Mouse (Mus musculus): ENCODE results near the gene Mrps18c. TPM values are rescaled to one million over a fixed set of nuclear protein-coding genes. Genes with fewer than 3 reads are reported as not detected.

Mrps18c gene
- polyA plus RNA-seq (2015; fragmentation: Nextera tagmentation; extraction: Ambion mirVana) = 164 and 177 TPM in 2 replicates

DNA sequence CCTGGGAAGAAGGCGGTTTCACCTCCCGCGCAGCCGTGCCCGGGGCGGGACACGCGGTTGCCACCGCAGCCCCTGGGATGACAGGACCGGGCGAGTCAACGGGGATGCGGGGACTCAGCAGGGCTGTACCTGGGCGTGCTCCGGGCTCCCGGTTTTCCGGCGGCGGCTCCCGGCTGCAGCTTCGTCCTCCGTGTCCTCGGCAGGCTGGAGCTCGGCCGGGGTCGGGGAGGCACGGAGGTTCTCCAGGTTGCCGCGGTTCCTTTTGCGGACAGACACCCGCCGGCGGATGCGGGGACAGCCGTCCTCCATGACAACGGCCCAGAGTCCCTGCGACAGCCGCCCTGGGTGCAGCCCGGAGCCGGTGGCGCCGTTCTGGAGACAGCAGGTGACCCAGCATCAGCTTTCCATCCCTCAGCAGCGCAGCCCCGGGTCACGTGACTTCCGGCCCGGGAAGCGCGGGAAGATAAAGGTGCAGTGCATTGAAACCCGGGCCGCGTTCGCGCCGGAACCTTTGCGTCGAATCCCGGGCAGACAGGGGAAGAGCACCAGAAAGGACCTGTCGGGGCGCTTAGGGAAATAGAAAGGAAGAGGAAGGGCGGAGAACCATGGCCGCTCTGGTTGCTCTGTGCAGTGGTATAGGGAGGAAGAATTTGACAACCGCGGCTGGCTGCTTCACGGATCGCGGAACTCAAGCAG is at the start of gene Mrps18c, which contains the start of gene Helq:
Gene Mrps18c (plus strand): TSS at position 463 of the 696 bp plus-strand sequence.
Gene Helq (minus strand): TSS at position 434 of the 696 bp plus-strand sequence.
- under 1% methylated on average over 64 of the region's 67 CpGs for WGBS
- Histone ChIP-seq H3K4me2 (peak within 1 kb of the TSS; percentile 91), H3K4me1 (peaks cover 10% of the 10 kb centered on the region), H3K27me3 (no peaks in the 10 kb centered on the region), H3K36me3 (peaks cover 52% of the 10 kb centered on the region), H3K9ac (peak within 1 kb of the TSS; percentile 75), H3K4me3 (replicated peaks) (peak within 1 kb of the TSS; percentile 88), H3K27ac (no peak within 1 kb of the TSS), H3K9me3 (replicated peaks) (no peaks in the 10 kb centered on the region)
- peak; percentile 97 for ATAC-seq (replicated peaks; ENCODE audit: low FRiP score)

DNA sequence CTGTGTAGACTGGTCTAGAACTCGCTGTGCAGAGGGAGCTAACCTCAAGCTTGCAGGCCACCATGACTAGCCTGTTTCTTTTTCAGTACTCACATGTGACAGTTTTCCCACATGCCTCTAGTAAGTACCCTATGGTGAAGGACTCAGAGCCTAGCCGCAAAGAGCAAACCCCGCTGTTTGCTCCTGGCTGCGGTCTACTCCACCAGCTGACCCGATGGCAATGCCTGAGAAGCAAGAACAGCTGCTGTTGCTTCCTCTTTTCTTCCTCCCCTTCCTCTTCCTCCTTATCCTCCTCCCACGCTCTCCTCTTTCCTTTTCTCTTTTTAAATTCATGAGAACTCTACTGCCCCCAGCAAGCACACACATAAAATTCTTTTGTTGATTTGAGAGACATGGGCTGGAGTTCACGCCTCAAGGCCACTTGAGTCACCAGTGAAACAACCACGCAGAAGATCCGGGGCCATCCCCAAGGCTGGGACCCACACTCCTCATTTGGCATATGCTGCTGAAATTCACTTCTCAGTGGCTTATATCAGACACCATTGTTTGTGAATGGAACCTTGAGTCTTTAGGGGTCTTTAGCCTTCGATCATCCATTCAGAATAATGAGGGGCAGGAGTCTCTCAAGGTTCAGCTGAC is 47.7 kb upstream of the Mrps18c start:
- Histone ChIP-seq H3K4me1 (no peaks in the 10 kb centered on the region), H3K9ac (no peak overlapping the region), H3K27ac (no peak overlapping the region), H3K36me3 (no peaks in the 10 kb centered on the region), H3K4me2 (no peak overlapping the region), H3K4me3 (replicated peaks) (no peak overlapping the region), H3K27me3 (no peaks in the 10 kb centered on the region), H3K9me3 (replicated peaks) (no peaks in the 10 kb centered on the region)
- WGBS = 75% methylated on average over 10 of the region's 10 CpGs
- no peak for ATAC-seq (replicated peaks; ENCODE audit: low FRiP score)

DNA sequence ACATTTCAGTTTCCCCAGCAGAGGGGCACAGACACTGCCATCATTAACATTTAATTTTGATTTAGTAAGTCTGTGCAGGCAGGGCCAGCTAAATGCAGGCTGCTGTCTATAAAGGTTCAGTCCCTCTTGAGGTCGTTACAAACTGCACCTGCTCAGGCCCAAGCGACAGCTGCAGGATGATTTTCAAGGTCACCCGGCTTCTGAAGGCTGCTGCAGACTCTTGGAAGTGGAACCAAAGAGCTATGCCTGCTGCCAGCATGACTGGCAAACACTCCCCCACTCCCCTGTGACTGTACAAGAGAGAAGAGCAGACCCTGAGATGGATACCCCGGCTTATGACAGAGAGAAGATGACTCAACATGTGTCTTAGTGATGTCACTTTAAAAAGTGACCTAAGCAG is 46.8 kb upstream of the Mrps18c start:
- Histone ChIP-seq H3K36me3 (no peaks in the 10 kb centered on the region), H3K4me3 (replicated peaks) (no peak overlapping the region), H3K4me1 (no peaks in the 10 kb centered on the region), H3K27me3 (no peaks in the 10 kb centered on the region), H3K27ac (no peak overlapping the region), H3K9ac (no peak overlapping the region), H3K9me3 (replicated peaks) (no peaks in the 10 kb centered on the region), H3K4me2 (no peak overlapping the region)
- ATAC-seq (replicated peaks; ENCODE audit: low FRiP score) = no peak
- WGBS = 47% methylated on average over 4 of the region's 4 CpGs

DNA sequence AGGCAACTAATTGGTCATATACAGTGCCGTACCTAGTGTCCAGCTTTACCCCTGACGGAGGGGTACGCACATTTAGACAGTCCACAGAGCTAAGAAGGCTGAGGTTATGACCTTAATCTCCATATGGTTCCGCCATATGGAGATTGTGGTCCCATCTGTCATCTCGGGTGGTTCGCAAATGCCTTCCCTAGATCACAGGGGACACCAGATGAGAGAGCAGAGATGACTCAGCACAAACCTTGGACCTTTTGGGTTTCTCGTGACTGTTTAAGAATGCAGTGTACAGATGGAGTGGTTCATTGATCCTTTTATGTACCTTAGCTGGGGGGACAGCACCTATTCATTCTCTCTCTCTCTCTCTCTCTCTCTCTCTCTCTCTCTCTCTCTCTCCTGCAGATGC is 45.0 kb upstream of the Mrps18c start:
- no peaks in the 10 kb centered on the region for H3K36me3 ChIP-seq

DNA sequence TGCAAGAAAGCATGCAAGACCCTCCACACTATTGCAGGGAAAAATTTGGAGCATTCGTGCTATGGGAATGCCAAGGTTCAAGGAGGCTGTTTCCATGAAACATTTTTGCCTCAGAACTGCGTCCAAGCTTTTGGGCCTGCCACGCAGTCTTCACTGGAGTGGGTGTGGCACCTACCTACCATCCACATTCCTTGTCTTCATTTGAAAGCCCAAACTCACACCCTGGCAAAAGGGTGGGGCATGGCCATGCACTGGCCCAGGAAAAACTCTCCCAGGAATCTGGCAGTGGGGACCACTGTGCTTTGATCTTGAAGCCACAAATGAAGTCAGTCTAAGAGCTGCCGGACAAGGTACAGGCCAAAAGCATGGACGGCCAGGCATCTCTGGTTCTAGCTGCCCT is 40.3 kb upstream of the Mrps18c start:
- H3K9ac ChIP-seq = no peak overlapping the region
- H3K27me3 ChIP-seq = no peaks in the 10 kb centered on the region
- H3K36me3 ChIP-seq = peaks cover 15% of the 10 kb centered on the region
- H3K4me2 ChIP-seq = no peak overlapping the region
- 93% methylated on average over 5 of the region's 5 CpGs for WGBS
- H3K4me1 ChIP-seq = no peaks in the 10 kb centered on the region
- H3K4me3 ChIP-seq (replicated peaks) = no peak overlapping the region
- no peaks in the 10 kb centered on the region for H3K9me3 ChIP-seq (replicated peaks)
- H3K27ac ChIP-seq = no peak overlapping the region
- no peak for ATAC-seq (replicated peaks; ENCODE audit: low FRiP score)

More for the DNA sequence above, 45.0 kb upstream of the Mrps18c start:
- 66% methylated on average over 7 of the region's 7 CpGs for WGBS
- Histone ChIP-seq H3K9ac (no peak overlapping the region), H3K27ac (no peak overlapping the region), H3K27me3 (no peaks in the 10 kb centered on the region), H3K4me2 (no peak overlapping the region), H3K4me3 (replicated peaks) (no peak overlapping the region), H3K9me3 (replicated peaks) (no peaks in the 10 kb centered on the region), H3K4me1 (no peaks in the 10 kb centered on the region)
- ATAC-seq (replicated peaks; ENCODE audit: low FRiP score) = no peak

DNA sequence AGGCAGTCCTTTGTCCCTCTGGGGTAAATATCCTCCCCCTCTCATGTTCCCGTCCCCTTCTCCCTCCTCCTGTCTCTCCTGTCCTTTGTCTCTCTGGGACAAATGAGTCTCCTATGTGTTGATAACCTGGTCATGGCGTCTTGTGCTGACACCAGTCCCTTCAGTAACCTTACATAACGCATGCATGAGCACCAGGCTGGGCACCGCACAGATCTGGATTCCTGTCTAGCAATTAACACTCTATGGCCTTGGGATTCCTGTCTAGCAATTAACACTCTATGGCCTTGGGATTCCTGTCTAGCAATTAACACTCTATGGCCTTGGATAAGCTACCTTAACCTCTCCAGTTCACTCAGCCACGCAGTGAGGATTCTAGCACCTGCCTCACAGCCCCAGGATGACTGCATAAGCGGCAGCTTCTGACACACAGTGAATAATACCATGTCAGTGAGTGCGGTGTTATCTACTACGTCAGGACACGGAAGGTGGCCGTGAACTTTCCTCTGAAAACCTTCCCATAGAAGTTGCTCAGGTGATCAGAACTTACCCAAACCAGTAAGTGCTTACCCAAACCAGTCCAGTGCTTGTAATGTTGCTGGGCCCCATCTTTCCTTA is 38.3 kb upstream of the Mrps18c start:
- no peak overlapping the region for H3K4me3 ChIP-seq (replicated peaks)
- H3K4me2 ChIP-seq = no peak overlapping the region
- no peak overlapping the region for H3K9ac ChIP-seq
- H3K9me3 ChIP-seq (replicated peaks) = no peaks in the 10 kb centered on the region
- no peaks in the 10 kb centered on the region for H3K4me1 ChIP-seq
- H3K36me3 ChIP-seq = peaks cover 35% of the 10 kb centered on the region
- ATAC-seq (replicated peaks; ENCODE audit: low FRiP score) = no peak
- 78% methylated on average over 10 of the region's 10 CpGs for WGBS
- no peak overlapping the region for H3K27ac ChIP-seq
- no peaks in the 10 kb centered on the region for H3K27me3 ChIP-seq

DNA sequence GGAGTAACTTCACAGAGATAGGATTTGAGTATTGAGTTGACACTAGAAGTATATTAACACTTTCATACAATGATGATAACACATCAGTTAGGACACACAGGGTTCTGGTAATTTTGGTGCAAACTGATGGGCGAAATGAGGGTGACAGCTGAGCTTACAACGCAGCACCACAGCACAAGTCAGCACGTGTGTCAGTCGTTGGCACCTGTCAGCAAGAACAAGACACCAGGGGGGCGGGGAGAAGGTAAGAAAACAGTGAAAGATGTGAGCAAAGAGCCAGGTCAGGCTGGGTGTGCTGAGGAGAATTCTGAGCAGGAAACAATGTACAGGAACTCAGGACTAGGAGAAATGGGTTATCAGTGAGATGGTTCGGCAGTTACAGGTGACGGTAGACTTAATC is 36.7 kb upstream of the Mrps18c start:
- 88% methylated on average over 7 of the region's 7 CpGs for WGBS

DNA sequence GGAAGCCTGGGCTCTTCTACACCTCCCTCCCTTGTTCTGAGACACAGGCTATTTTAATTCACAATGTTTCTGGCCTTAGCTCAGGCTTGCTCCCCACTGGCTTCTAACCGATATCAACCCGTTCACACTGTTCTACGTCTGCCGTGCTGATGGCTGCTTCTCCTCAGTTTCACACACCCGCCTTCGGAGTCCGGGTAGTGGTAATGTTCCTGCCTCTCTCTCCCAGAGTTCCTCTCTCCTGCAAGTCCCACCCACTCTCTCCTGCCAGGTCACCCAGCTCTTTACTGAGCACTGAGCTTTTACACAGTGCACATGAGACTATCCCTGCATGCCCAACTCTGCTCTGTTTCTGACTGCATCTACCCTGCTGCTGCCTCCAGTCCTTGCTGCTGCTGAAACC is 32.4 kb upstream of the Mrps18c start:
- Histone ChIP-seq H3K9me3 (replicated peaks) (no peaks in the 10 kb centered on the region), H3K4me3 (replicated peaks) (no peak overlapping the region), H3K27me3 (no peaks in the 10 kb centered on the region), H3K36me3 (peaks cover 84% of the 10 kb centered on the region), H3K4me1 (no peaks in the 10 kb centered on the region), H3K9ac (no peak overlapping the region), H3K4me2 (no peak overlapping the region), H3K27ac (no peak overlapping the region)
- WGBS = 96% methylated on average over 7 of the region's 7 CpGs
- no peak for ATAC-seq (replicated peaks; ENCODE audit: low FRiP score)

More for the DNA sequence above, 36.7 kb upstream of the Mrps18c start:
- ATAC-seq (replicated peaks; ENCODE audit: low FRiP score) = no peak
- no peaks in the 10 kb centered on the region for H3K4me1 ChIP-seq
- peaks cover 51% of the 10 kb centered on the region for H3K36me3 ChIP-seq
- H3K9ac ChIP-seq = no peak overlapping the region
- H3K4me2 ChIP-seq = no peak overlapping the region
- no peaks in the 10 kb centered on the region for H3K27me3 ChIP-seq
- H3K9me3 ChIP-seq (replicated peaks) = no peaks in the 10 kb centered on the region
- H3K4me3 ChIP-seq (replicated peaks) = no peak overlapping the region
- H3K27ac ChIP-seq = no peak overlapping the region

DNA sequence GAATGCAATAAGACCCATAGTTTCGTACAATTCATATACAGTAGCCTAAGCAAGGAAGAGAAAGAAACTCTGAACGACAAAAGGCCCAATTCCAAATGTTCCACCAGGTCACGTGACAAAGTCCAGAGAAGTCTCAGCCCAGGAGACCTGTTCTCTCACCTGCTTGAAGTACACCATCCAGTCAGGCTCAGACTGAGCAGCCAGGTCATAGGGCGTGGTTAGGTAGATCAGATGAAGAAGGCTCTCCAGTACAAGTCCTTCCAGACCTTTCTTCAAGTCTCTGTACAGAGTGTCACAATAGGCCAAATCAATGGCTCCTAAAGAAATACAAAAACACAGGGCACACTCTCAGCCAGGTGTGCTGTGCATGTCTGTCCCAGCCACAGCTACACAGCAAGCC is 26.9 kb upstream of the Mrps18c start:
- no peaks in the 10 kb centered on the region for H3K4me1 ChIP-seq
- 97% methylated on average over 4 of the region's 4 CpGs for WGBS
- H3K27ac ChIP-seq = no peak overlapping the region
- no peak for ATAC-seq (replicated peaks; ENCODE audit: low FRiP score)
- H3K4me3 ChIP-seq (replicated peaks) = no peak overlapping the region
- H3K27me3 ChIP-seq = no peaks in the 10 kb centered on the region
- H3K36me3 ChIP-seq = peaks cover 74% of the 10 kb centered on the region
- no peak overlapping the region for H3K4me2 ChIP-seq
- H3K9me3 ChIP-seq (replicated peaks) = no peaks in the 10 kb centered on the region
- H3K9ac ChIP-seq = no peak overlapping the region

DNA sequence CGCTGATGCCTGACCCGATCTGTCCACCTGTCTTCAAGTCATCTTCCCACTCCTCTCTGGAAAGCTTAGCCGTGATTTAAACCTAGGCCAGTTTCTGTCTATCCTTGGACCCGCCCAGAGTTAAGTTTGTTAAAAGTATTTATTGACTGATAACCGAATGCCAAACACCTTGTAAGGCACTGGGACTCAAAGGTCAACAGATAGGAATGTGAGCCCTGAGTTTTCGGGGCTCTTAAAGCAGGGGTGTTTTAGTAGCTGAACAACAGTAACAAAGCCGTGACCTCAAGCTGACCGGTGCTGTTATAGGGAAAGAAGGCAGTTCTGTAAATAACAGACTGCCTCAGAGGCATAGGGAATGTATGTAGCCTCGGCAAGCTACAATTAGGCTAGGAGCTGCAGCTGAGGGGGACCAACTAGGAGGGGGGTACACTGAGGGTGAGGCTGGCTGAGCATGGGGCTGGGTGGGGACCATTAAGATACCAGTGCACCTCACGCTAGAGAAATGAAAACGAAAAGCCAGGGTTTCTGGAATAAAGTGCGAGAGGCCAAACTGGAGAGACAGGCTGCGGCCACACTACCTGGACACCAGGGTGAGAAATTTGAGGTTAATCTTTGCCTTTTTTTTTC is 22.5 kb upstream of the Mrps18c start:
- H3K4me2 ChIP-seq = no peak overlapping the region
- 89% methylated on average over 13 of the region's 13 CpGs for WGBS

DNA sequence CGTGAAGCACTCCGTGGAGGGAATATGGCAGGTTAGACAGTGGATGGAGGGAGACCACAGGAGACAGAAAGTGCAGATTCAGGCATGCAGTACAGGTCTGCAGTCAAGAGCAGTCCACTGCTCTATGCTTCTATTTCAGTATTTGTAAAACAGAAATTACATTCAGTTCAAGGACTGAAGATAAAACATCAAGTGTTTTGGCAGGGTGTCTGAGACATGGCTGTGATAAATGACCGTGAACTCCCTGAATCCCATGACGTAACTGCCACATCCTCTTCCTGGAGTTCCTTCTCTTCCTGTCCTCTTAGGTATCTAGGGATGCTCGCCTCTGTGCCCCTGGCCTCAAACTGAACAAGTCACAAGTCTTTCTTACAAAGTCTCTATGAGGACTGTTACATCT is 21.5 kb upstream of the Mrps18c start:
- Histone ChIP-seq H3K4me2 (no peak overlapping the region), H3K9me3 (replicated peaks) (no peaks in the 10 kb centered on the region), H3K27ac (no peak overlapping the region), H3K36me3 (peaks cover 75% of the 10 kb centered on the region), H3K27me3 (no peaks in the 10 kb centered on the region), H3K4me3 (replicated peaks) (no peak overlapping the region), H3K4me1 (no peaks in the 10 kb centered on the region), H3K9ac (no peak overlapping the region)
- 92% methylated on average over 5 of the region's 5 CpGs for WGBS
- no peak for ATAC-seq (replicated peaks; ENCODE audit: low FRiP score)

More for the DNA sequence above, 22.5 kb upstream of the Mrps18c start:
- Histone ChIP-seq H3K4me3 (replicated peaks) (no peak overlapping the region), H3K27ac (no peak overlapping the region), H3K27me3 (no peaks in the 10 kb centered on the region), H3K4me1 (no peaks in the 10 kb centered on the region), H3K36me3 (peaks cover 69% of the 10 kb centered on the region), H3K9ac (no peak overlapping the region), H3K9me3 (replicated peaks) (no peaks in the 10 kb centered on the region)
- no peak for ATAC-seq (replicated peaks; ENCODE audit: low FRiP score)

DNA sequence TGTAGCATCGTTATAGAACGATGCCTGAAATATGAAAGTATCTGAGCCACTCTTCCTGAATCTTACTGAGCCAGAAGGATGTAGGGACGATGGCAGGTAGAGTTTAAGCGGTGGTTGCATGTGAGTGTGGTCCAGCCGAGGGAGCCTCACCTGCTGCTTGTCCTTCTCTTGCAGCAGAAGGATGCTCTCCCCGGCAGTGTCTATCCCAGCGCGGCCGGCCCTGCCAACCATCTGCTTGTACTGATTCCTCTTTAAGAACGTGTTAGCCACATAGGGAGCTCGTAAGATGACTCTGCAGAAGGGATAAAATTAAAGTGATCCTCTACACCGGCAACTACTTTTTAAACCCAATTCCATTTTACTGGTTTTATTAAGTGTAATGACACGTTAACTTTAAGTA is 19.4 kb upstream of the Mrps18c start:
- no peak overlapping the region for H3K4me2 ChIP-seq
- WGBS = 97% methylated on average over 13 of the region's 13 CpGs
- H3K4me3 ChIP-seq (replicated peaks) = no peak overlapping the region
- H3K27ac ChIP-seq = no peak overlapping the region
- no peaks in the 10 kb centered on the region for H3K9me3 ChIP-seq (replicated peaks)
- H3K27me3 ChIP-seq = no peaks in the 10 kb centered on the region
- H3K9ac ChIP-seq = no peak overlapping the region
- ATAC-seq (replicated peaks; ENCODE audit: low FRiP score) = no peak
- H3K36me3 ChIP-seq = peaks cover 80% of the 10 kb centered on the region
- H3K4me1 ChIP-seq = no peaks in the 10 kb centered on the region

Data from kidney, embryonic 15.5 days (tissue).